Mouse (Mus musculus) right cerebral cortex, postnatal 25 days (tissue): ENCODE results near the gene Sigmar1.
"Not testable (repeated sequence)": the region's sequence is repeated elsewhere in the genome, so short reads cannot be mapped to it uniquely, and the experiment has no call there.

Source experiments
- DNase-seq: peaks from one replicate; pipeline ENCODE4 v3.0.0; 2022

The Sigmar1 gene

GRCm38 (mm10) chr4:41755338-41756305 is at the start of gene Sigmar1:
Sigmar1 (minus strand) TSS chr4:41756157.
- DNase-seq, result peak; percentile 80

- not testable (repeated sequence) for DNase-seq
Observed at GRCm38 (mm10) chr4:41783197-41783596, 27.2 kb upstream of the Sigmar1 start.

- DNase-seq, result not testable (repeated sequence)
Observed at GRCm38 (mm10) chr4:41782711-41783110, 26.8 kb upstream of the Sigmar1 start.

- not testable (repeated sequence) for DNase-seq
Observed at GRCm38 (mm10) chr4:41781748-41782485, 26.0 kb upstream of the Sigmar1 start.

- DNase-seq, result not testable (repeated sequence)
Observed at GRCm38 (mm10) chr4:41781271-41781670, 25.3 kb upstream of the Sigmar1 start.

- DNase-seq, result not testable (repeated sequence)
Observed at GRCm38 (mm10) chr4:41775840-41776239, 19.9 kb upstream of the Sigmar1 start.

GRCm38 (mm10) chr4:41774506-41774905 is 18.5 kb upstream of the Sigmar1 start:
- not testable (repeated sequence) for DNase-seq

GRCm38 (mm10) chr4:41774002-41774401 is 18.0 kb upstream of the Sigmar1 start, which contains the start of gene Ccl27a:
Ccl27a (minus strand) TSS chr4:41774247.
- DNase-seq, result peak; percentile 83

- peak; percentile 52 for DNase-seq
Observed at GRCm38 (mm10) chr4:41773502-41773901, 17.5 kb upstream of the Sigmar1 start.

GRCm38 (mm10) chr4:41772946-41773345 is 17.0 kb upstream of the Sigmar1 start:
- not testable (repeated sequence) for DNase-seq

GRCm38 (mm10) chr4:41767301-41767700 is 11.3 kb upstream of the Sigmar1 start:
- not testable (repeated sequence) for DNase-seq

GRCm38 (mm10) chr4:41763176-41763575 is 7.2 kb upstream of the Sigmar1 start:
- not testable (repeated sequence) for DNase-seq

- DNase-seq, result not testable (repeated sequence)
Observed at GRCm38 (mm10) chr4:41762688-41763114, 6.7 kb upstream of the Sigmar1 start.

- DNase-seq, result no peak
Observed at GRCm38 (mm10) chr4:41762099-41762687, 6.2 kb upstream of the Sigmar1 start.

- DNase-seq, result no peak
Observed at GRCm38 (mm10) chr4:41761680-41762079, 5.7 kb upstream of the Sigmar1 start.

- DNase-seq, result no peak
Observed at GRCm38 (mm10) chr4:41760911-41761310, 5.0 kb upstream of the Sigmar1 start.

- DNase-seq, result no peak
Observed at GRCm38 (mm10) chr4:41760288-41760721, 4.3 kb upstream of the Sigmar1 start.

- no peak for DNase-seq
Observed at GRCm38 (mm10) chr4:41759656-41760287, 3.8 kb upstream of the Sigmar1 start.

GRCm38 (mm10) chr4:41759206-41759605 is 3.2 kb upstream of the Sigmar1 start:
- no peak for DNase-seq

GRCm38 (mm10) chr4:41758701-41759100 is 2.7 kb upstream of the Sigmar1 start:
- DNase-seq, result no peak

- no peak for DNase-seq
Observed at GRCm38 (mm10) chr4:41758021-41758420, 2.1 kb upstream of the Sigmar1 start.

- DNase-seq, result no peak
Observed at GRCm38 (mm10) chr4:41757321-41757720, 1.4 kb upstream of the Sigmar1 start.
